Mouse (Mus musculus) cortical plate, adult 2 months (tissue): ENCODE measurements around the gene Zfp710. TPM values are rescaled to one million over a fixed set of nuclear protein-coding genes. Genes with fewer than 3 reads are reported as not detected.

Source experiments
- H3K27ac ChIP-seq: fragments of 200-500 bp; 2 replicates; pipeline ENCODE4 v1.5.1; 2012; ENCODE audit warnings: low read length, control low read depth, inconsistent platforms; ENCODE audit not compliant: insufficient read depth
- H3K4me1 ChIP-seq: fragments of 200-500 bp; 2 replicates; pipeline ENCODE4 v1.6.1; 2011; ENCODE audit warnings: low read length; ENCODE audit not compliant: control insufficient read depth, insufficient read depth
- H3K4me3 ChIP-seq: fragments of 200-500 bp; 2 replicates; pipeline ENCODE4 v1.5.1; 2011; ENCODE audit warnings: mild to moderate bottlenecking, low read length, control low read depth; ENCODE audit not compliant: insufficient read depth
- CTCF ChIP-seq: fragments of 200-500 bp; IDR thresholded peaks from 2 replicates; pipeline ENCODE4 v1.5.1; 2011; ENCODE audit warnings: mild to moderate bottlenecking, control low read depth, low read length; ENCODE audit not compliant: insufficient read depth; ENCODE audit errors: extremely low read depth
- POLR2A ChIP-seq: fragments of 200-500 bp; IDR thresholded peaks from 2 replicates; pipeline ENCODE4 v1.6.1; 2011; ENCODE audit warnings: mild to moderate bottlenecking, low read length, control low read depth; ENCODE audit not compliant: insufficient read depth; ENCODE audit errors: extremely low read depth
- polyA plus RNA-seq: library from polyadenylated mRNA; depleted of rRNA; stranded (reverse); fragments of >200 nt; gene quantifications from 2 replicates; pipeline ENCODE4 v1.2.3, GENCODE M21; 2012

Gene Zfp710
- polyA plus RNA-seq, 1 experiment, result 18.0 TPM

DNA sequence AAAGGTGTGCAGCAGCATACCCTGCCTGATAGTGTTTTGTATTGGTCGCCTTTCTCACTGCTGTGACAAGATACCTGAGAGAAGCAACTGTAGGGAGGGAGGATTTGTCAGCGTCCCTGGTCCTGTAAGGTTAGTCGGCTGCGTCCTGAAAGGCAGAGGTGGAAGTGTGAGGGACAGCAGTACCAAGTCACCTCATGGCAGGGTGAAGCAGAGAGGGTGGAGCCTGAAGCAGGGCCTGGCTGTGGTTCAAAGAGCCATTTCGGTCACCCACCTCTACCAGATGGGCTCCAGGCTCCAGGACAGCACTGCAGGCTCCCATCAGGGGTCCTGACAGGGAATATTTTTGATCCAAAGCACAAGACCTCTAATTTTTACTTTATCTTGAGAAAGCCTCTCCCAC, 13.9 kb upstream of the Zfp710 start:
- Histone ChIP-seq H3K4me3 (no peak overlapping the region), H3K27ac (no peak overlapping the region), H3K4me1 (no peaks in the 10 kb centered on the region)
- no peak for TF ChIP-seq POLR2A
- no peak for TF ChIP-seq CTCF

DNA sequence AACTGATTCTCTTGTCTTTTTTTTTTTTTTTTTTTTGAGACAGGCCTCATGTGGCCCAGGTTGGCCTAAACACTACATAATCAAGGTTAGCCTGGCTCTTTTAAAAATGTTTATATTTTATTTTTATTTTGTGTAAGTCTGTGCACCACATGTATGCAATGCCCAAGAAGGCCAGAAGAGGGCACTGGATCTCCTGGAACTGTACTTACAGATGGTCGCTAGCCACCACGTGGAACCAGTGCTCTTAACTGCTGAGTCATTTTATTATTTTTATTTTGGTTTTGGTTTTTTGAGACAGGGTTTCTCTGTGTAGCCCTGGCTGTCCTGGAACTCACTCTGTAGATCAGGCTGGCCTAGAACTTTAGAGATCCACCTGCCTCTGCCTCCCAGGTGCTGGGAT, 13.1 kb upstream of the Zfp710 start:
- H3K4me3 ChIP-seq, result no peak overlapping the region
- TF ChIP-seq POLR2A (no peak), CTCF (peak; percentile 27; the same call in 1 of the 2 replicates)
- no peaks in the 10 kb centered on the region for H3K4me1 ChIP-seq
- no peak overlapping the region for H3K27ac ChIP-seq

DNA sequence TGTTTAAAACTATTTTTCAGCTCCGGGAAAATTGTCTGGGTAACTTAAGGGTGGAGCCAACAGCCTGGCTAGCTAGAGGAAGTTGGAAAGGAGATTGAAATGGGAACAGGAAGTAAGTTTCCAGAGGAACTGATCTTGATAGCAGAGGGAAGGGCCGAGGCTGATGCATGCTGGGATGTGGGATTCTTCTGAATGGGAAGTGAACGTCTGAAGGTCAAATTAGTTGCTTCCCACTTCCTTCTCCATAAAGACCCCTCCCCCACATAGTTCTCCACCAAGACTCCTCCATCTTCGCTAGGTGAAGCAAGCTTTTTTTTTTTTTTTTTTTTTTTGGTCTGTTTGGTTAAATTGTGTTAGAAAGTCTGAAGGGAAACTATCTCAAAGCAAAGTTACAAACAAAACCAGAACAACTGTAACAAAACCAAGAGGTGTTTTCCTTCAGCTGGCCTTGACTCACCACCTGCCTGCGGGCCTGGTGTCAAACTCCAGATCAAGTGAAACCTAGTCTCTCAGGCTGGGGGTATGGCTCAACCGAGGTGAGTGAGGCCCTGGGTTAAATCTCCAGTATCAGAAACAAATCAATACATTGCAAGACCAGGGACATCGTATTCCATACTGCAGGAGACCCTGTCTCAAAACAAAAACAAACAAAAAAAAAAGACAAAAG, 10.6 kb upstream of the Zfp710 start:
- Histone ChIP-seq H3K4me3 (no peak overlapping the region), H3K27ac (no peak overlapping the region), H3K4me1 (no peaks in the 10 kb centered on the region)
- TF ChIP-seq POLR2A (no peak), CTCF (no peak)

DNA sequence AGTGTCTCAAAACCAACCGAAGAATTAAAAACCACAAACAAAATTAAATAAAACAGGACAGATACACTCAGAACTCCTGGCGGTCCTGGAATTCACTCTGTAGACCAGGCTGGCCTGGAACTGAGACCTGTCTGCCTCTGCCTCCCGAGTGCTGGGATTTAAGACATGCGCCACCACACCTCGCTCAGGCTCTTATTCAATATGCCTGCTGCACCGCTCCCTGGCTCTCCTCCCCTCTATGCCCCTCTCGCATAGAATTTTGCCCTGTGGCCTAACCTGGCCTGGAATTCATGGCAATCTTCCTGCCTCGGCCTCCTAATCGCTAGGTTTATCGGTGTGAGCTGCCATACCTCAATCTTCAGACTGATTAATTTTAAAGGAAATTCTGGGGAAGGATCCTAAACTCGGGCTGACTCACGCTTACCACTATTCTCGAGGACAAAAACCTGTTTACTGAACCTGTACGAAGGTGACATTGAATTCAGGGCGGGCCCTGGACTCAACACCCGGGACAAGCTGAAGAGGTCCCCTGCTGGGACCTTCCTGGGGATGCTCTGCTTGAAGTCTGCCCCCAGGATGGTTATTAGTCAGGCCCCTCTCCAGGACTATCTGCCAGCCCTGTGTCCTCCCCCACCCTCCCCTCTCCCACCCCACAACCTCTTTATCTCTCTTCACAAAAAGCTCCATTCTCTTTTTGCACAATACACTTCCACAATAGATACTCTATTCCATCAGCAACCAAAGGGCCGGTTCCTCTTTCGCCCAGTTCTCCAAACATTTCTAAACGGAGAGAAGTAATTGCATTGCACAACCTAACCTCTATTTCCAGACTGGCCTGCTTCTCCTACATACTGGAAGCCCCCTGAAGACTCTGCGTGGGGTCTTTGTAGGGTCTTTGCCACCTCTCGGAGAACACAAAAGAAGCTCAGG, 9.5 kb upstream of the Zfp710 start:
- TF ChIP-seq CTCF, result no peak
- TF ChIP-seq POLR2A, result no peak
- Histone ChIP-seq H3K4me1 (no peaks in the 10 kb centered on the region), H3K4me3 (no peak overlapping the region), H3K27ac (no peak overlapping the region)

DNA sequence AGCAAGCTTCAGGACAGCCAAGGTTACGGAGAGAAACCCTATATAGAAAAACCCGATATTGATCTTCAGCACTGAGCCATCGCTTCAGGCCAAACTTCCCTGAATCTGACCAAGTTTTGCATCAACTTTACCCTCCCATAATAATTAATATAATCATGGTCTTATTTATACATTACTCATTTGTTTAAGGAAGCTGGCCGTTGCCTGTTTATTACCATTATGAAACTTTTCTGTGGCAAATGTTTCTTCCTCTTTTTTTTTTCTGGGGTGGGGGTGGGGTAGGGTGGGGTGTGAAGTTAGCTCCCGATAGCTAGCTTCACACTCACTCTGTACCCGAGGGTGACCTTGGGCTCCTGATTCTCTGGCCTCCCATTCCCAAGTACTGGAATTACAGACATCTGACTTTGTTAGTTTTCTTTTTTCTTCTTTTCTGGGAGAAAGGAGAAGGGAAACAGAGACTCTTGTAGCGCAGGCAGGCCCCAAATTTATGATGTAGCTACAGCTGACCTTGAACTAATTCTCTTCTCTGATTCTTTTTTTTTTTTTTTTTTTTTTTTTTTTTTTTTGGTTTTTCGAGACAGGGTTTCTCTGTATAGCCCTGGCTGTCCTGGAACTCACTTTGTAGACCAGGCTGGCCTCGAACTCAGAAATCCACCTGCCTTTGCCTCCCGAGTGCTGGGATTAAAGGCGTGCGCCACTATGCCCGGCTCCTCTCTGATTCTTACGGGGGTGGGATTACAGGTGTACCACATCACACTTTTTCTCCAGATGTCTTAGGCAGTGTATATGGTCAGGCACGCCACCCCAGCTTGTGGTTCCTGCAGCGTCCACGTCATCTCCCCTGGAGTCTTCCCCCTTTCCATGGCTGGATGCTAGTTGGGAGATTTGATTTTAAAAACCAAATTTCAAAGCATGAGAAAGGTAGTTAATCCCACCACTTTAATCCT, 5.8 kb upstream of the Zfp710 start:
- no peaks in the 10 kb centered on the region for H3K4me1 ChIP-seq
- H3K4me3 ChIP-seq, result no peak overlapping the region
- no peak overlapping the region for H3K27ac ChIP-seq
- TF ChIP-seq CTCF, result no peak
- no peak for TF ChIP-seq POLR2A

DNA sequence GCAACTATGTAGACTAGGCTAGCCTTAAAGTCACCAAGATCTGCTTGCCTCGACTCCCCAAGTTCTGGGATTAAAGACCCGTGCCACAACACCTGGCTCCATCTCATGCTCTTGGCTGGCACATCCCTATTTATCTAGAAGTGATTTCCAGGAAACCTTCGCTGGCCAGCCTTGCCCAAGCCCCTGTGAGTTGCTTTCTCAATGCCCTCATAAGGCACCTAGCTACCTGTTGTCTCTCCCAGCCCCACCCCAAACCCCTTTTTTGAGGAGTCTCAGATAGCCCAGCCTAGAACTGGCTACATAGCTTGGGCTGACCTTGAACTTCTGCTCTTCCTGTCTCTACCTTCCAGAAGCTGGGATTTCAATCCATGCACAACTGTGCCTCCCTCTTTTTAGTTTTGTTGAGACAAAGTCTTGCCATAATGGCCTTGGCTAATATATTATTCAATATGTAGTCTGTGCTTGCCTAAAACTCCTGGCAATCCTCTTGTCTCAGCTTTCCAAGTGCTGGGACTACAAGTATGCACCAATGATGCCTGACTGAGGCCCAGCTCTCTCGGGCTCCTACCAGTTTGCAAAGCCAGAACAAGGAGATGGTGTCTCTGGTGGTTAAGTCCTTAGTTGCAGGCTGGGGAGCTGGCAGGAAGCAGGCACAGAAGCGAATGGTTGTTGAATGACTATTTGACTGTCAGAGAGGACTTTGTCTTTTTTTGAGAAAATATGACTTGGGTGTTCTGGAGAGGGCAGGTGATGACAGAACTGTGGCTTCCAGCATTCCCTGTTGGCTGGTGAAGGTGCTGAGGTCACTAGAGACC, 786 bp upstream of the Zfp710 start:
- no peak for TF ChIP-seq POLR2A
- peak; percentile 41 for TF ChIP-seq CTCF
- Histone ChIP-seq H3K4me3 (no peak overlapping the region), H3K27ac (no peak overlapping the region), H3K4me1 (0 out of 2 replicates have a peak, but pooled peaks cover 4% of the 10 kb centered on the region)

DNA sequence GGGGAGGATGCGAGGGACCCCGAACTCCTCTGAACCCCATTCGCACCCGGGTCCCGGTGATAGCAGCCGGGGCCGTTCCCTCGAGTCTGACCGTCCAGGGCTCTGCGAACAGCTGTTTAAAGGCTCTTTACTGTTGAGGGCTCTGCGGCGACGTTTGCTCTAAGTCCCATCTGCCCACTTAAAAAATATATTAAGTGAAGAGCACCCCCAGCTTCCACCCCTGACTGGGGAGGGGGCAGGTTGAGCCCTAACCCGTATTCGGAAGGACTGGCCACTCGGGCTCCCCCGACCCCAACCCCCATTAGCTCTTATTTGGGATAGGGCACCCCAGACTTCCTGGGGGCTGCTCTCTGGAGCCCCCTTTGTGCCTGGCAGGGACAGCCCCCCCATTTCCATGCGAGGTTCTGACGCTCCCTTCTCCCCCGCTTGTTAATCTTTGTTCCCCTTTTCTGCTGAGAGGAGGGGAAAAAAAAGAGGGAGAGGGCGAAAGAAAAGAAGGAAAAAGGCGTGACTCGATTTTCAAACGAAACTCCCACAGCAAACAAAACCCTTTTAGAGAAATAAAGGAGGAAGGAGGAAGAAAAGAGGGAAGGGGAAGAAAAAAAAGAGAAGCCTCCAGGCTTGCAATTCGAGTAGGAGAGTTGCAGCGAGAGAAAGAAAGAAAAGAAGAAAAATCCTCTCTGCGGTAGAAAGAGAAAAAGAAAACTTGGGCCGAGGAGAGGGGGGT, 940 bp downstream of the Zfp710 start:
- TF ChIP-seq POLR2A (no peak), CTCF (no peak)
- Histone ChIP-seq H3K4me1 (0 out of 2 replicates have a peak, but pooled peaks cover 4% of the 10 kb centered on the region), H3K27ac (peak overlapping the region; percentile 74), H3K4me3 (peak overlapping the region; percentile 56)

DNA sequence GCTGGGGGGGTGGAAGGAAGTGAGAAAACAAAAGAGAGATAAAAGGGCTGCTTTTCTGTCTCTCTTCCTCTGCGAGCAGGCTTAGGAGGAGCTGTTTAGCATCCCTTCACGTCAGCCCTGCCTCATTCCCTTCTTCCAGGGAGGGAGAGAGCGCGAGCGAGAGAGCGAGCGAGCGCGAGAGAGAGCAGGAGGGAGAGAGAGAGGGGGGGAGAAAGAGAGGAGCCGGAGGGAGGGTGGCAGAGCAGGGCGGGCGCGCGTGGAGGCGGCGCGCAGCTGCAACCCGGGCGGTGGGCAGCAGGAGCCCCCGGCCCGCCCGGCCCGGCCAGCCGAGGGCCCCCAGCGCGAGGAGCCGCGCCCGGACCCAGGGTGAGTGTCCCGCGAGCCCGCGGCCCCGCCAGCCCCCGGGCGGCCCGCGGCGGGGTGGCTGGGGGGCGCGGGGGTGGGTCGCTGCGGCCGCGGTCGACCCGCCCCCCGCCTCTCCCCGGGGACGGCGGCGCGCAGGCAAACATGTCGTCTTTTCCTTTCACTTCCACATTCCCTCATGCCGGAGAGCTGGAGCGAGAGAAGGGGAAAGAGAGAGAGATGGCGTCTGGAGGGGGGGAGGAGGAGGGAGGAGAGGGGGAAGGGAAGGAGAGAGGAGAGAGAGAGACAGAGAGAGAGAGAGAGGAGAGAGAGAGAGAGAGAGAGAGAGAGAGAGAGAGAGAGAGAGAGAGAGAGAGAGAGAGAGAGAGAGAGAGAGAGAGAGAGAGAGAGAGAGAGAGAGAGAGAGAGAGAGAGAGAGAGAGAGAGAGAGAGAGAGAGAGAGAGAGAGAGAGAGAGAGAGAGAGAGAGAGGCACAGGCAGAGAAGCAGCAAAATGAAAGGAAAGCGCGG, 1.7 kb downstream of the Zfp710 start:
- TF ChIP-seq POLR2A, result peak; percentile 53; the same call in 1 of the 2 replicates
- TF ChIP-seq CTCF, result no peak
- Histone ChIP-seq H3K4me1 (0 out of 2 replicates have a peak, but pooled peaks cover 4% of the 10 kb centered on the region), H3K4me3 (peak overlapping the region; percentile 56), H3K27ac (peak overlapping the region; percentile 86)
